Mouse (Mus musculus) E14TG2a.4 (cell line): Measurements from ENCODE around the gene Inafm1.

Source experiments
- CTCF ChIP-seq: conservative IDR thresholded peaks from 2 replicates; pipeline ENCODE4 v1.5.1; 2014; ENCODE audit warnings: low read length
- NANOG ChIP-seq: IDR thresholded peaks from 2 replicates; pipeline ENCODE4 v1.6.1; 2014; ENCODE audit warnings: borderline replicate concordance, low read length, mixed read lengths
- POU5F1 ChIP-seq: IDR thresholded peaks from 2 replicates; pipeline ENCODE4 v1.6.1; 2014; ENCODE audit warnings: low read length, borderline replicate concordance

DNA sequence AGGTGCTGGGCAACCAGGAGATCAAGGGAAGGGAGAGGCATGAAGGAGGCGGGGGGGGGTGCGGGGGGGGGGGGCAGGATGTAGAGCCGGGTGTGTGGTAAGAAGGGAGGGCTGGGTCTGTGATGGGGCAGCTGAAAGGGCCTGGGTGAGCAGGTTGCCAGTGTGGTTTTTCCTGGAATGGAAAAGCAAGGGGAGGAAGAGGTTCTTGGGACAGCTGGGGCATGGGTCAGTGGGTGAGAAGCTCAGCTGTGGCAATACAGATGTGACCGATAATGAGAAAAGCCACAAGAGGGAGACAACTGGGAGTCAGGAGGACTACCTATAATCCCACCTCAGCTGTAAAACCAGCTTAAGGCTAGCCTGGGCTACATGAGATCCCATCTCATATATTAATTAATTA is 27.5 kb downstream of the Inafm1 start:
- no peak for TF ChIP-seq CTCF
- no peak for TF ChIP-seq NANOG
- no peak for TF ChIP-seq POU5F1
